Mouse (Mus musculus): Measurements from ENCODE around the gene Gpx3. TPM values are rescaled to one million over a fixed set of nuclear protein-coding genes. Genes with fewer than 3 reads are reported as not detected.

Gene Gpx3
- total and polyA plus RNA-seq, 2 experiments from 2014 or later = 16.0 to 44.0 TPM

GRCm38 (mm10) chr11:54869318-54869717, 32.9 kb upstream of the Gpx3 start:
- DNase-seq (no peak), ATAC-seq (no peak)
- peaks cover 42% of the 10 kb centered on the region for H3K36me3 ChIP-seq (ENCODE audit: insufficient read depth)
- H3K27me3 ChIP-seq (ENCODE audit: insufficient read depth, low read length) = no peaks in the 10 kb centered on the region
- H3K27ac ChIP-seq (ENCODE audit: low read depth, low read length) = no peak overlapping the region
- no peak for TF ChIP-seq CTCF (IDR thresholded peaks at IDR 0.05; ENCODE audit: low read depth)
- peaks cover 9% of the 10 kb centered on the region for H3K4me1 ChIP-seq (ENCODE audit: insufficient read depth)
- no peak overlapping the region for H3K9ac ChIP-seq
- no peak overlapping the region for H3K4me2 ChIP-seq (ENCODE audit: low read depth)
- H3K9me3 ChIP-seq (ENCODE audit: low read length) = no peaks in the 10 kb centered on the region
- no peak overlapping the region for H3K4me3 ChIP-seq (ENCODE audit: low read depth, low read length)
- WGBS = 73% methylated on average over 3 of the region's 3 CpGs

GRCm38 (mm10) chr11:54871831-54872537, 30.3 kb upstream of the Gpx3 start:
- DNase-seq = no peak
- no peak for TF ChIP-seq CTCF (IDR thresholded peaks at IDR 0.05; ENCODE audit: low read depth)
- peaks cover 43% of the 10 kb centered on the region for H3K36me3 ChIP-seq (ENCODE audit: insufficient read depth)

GRCm38 (mm10) chr11:54876031-54876430, 26.2 kb upstream of the Gpx3 start:
- no peak overlapping the region for H3K4me2 ChIP-seq (ENCODE audit: low read depth)

More at GRCm38 (mm10) chr11:54871831-54872537, 30.3 kb upstream of the Gpx3 start:
- Histone ChIP-seq H3K4me3 (ENCODE audit: low read depth, low read length) (no peak overlapping the region), H3K9me3 (ENCODE audit: low read length) (no peaks in the 10 kb centered on the region), H3K4me1 (ENCODE audit: insufficient read depth) (peaks cover 9% of the 10 kb centered on the region), H3K9ac (no peak overlapping the region), H3K4me2 (ENCODE audit: low read depth) (no peak overlapping the region), H3K27ac (ENCODE audit: low read depth, low read length) (no peak overlapping the region), H3K27me3 (ENCODE audit: insufficient read depth, low read length) (no peaks in the 10 kb centered on the region)
- ATAC-seq = no peak
- WGBS = 58% methylated on average over 7 of the region's 7 CpGs

GRCm38 (mm10) chr11:54878893-54879292, 23.4 kb upstream of the Gpx3 start:
- H3K4me2 ChIP-seq (ENCODE audit: low read depth) = no peak overlapping the region
- ATAC-seq = no peak
- no peak for DNase-seq
- no peak overlapping the region for H3K4me3 ChIP-seq (ENCODE audit: low read depth, low read length)
- H3K9ac ChIP-seq = no peak overlapping the region
- WGBS = 87% methylated on average over 6 of the region's 6 CpGs
- H3K9me3 ChIP-seq (ENCODE audit: low read length) = no peaks in the 10 kb centered on the region
- no peak for TF ChIP-seq CTCF (IDR thresholded peaks at IDR 0.05; ENCODE audit: low read depth)
- no peak overlapping the region for H3K27ac ChIP-seq (ENCODE audit: low read depth, low read length)
- no peaks in the 10 kb centered on the region for H3K27me3 ChIP-seq (ENCODE audit: insufficient read depth, low read length)
- peaks cover 5% of the 10 kb centered on the region for H3K36me3 ChIP-seq (ENCODE audit: insufficient read depth)
- H3K4me1 ChIP-seq (ENCODE audit: insufficient read depth) = no peaks in the 10 kb centered on the region

More at GRCm38 (mm10) chr11:54876031-54876430, 26.2 kb upstream of the Gpx3 start:
- Histone ChIP-seq H3K4me3 (ENCODE audit: low read depth, low read length) (no peak overlapping the region), H3K9ac (no peak overlapping the region), H3K27ac (ENCODE audit: low read depth, low read length) (no peak overlapping the region), H3K4me1 (ENCODE audit: insufficient read depth) (no peaks in the 10 kb centered on the region), H3K27me3 (ENCODE audit: insufficient read depth, low read length) (no peaks in the 10 kb centered on the region), H3K36me3 (ENCODE audit: insufficient read depth) (peaks cover 29% of the 10 kb centered on the region), H3K9me3 (ENCODE audit: low read length) (no peaks in the 10 kb centered on the region)
- 91% methylated on average over 5 of the region's 5 CpGs for WGBS
- no peak for TF ChIP-seq CTCF (IDR thresholded peaks at IDR 0.05; ENCODE audit: low read depth)
- no peak for DNase-seq
- no peak for ATAC-seq

- DNase-seq = peak; percentile 83
- Histone ChIP-seq H3K9ac (no peak overlapping the region), H3K27ac (ENCODE audit: low read depth, low read length) (no peak overlapping the region), H3K36me3 (ENCODE audit: insufficient read depth) (0 out of 2 replicates have a peak, but pooled peaks cover under 1% of the 10 kb centered on the region), H3K4me1 (ENCODE audit: insufficient read depth) (no peaks in the 10 kb centered on the region), H3K4me3 (ENCODE audit: low read depth, low read length) (no peak overlapping the region), H3K4me2 (ENCODE audit: low read depth) (no peak overlapping the region), H3K27me3 (ENCODE audit: insufficient read depth, low read length) (no peaks in the 10 kb centered on the region), H3K9me3 (ENCODE audit: low read length) (no peaks in the 10 kb centered on the region)
- peak; percentile 91 for TF ChIP-seq CTCF (IDR thresholded peaks at IDR 0.05; ENCODE audit: low read depth)
- WGBS = 38% methylated on average over 4 of the region's 4 CpGs
- ATAC-seq = peak; percentile 78
Measured at GRCm38 (mm10) chr11:54879434-54879833, 22.8 kb upstream of the Gpx3 start.

- Histone ChIP-seq H3K4me2 (ENCODE audit: low read depth) (no peak overlapping the region), H3K4me1 (ENCODE audit: insufficient read depth) (no peaks in the 10 kb centered on the region), H3K27me3 (ENCODE audit: insufficient read depth, low read length) (no peaks in the 10 kb centered on the region), H3K27ac (ENCODE audit: low read depth, low read length) (no peak overlapping the region), H3K36me3 (ENCODE audit: insufficient read depth) (no peaks in the 10 kb centered on the region), H3K9me3 (ENCODE audit: low read length) (no peaks in the 10 kb centered on the region), H3K4me3 (ENCODE audit: low read depth, low read length) (no peak overlapping the region), H3K9ac (no peak overlapping the region)
- no peak for TF ChIP-seq CTCF (IDR thresholded peaks at IDR 0.05; ENCODE audit: low read depth)
- DNase-seq = no peak
- WGBS = 91% methylated on average over 10 of the region's 10 CpGs
- ATAC-seq = no peak
Measured at GRCm38 (mm10) chr11:54879922-54880321, 22.3 kb upstream of the Gpx3 start.

- WGBS = 7% methylated on average over 2 of the region's 2 CpGs
- no peak overlapping the region for H3K27ac ChIP-seq (ENCODE audit: low read depth, low read length)
- H3K4me2 ChIP-seq (ENCODE audit: low read depth) = no peak overlapping the region
- ATAC-seq (no peak), DNase-seq (no peak)
- H3K9ac ChIP-seq = no peak overlapping the region
- H3K27me3 ChIP-seq (ENCODE audit: insufficient read depth, low read length) = no peaks in the 10 kb centered on the region
- H3K4me3 ChIP-seq (ENCODE audit: low read depth, low read length) = no peak overlapping the region
- H3K36me3 ChIP-seq (ENCODE audit: insufficient read depth) = no peaks in the 10 kb centered on the region
- no peaks in the 10 kb centered on the region for H3K4me1 ChIP-seq (ENCODE audit: insufficient read depth)
- no peaks in the 10 kb centered on the region for H3K9me3 ChIP-seq (ENCODE audit: low read length)
- no peak for TF ChIP-seq CTCF (IDR thresholded peaks at IDR 0.05; ENCODE audit: low read depth)
Measured at GRCm38 (mm10) chr11:54881051-54881474, 21.2 kb upstream of the Gpx3 start.
